Mouse (Mus musculus): ENCODE measurements around the gene Fam219a. TPM values are rescaled to one million over a fixed set of nuclear protein-coding genes. Genes with fewer than 3 reads are reported as not detected.

The Fam219a gene
- total RNA-seq, 1 experiment: 2.9 TPM

GRCm38 (mm10) chr4:41557092-41557491 lies 12.2 kb downstream of the Fam219a start:
- Histone ChIP-seq H3K9ac (ENCODE audit: insufficient read depth, low read depth, low read length, poor library complexity, severe bottlenecking) (no peak overlapping the region), H3K4me3 (ENCODE audit: insufficient read depth in 1 of 2, low read depth in 1 of 2, low read length in 2 of 2, poor library complexity in 1 of 2, severe bottlenecking in 1 of 2) (no peak overlapping the region), H3K36me3 (ENCODE audit: control insufficient read depth, insufficient read depth, low read length, poor library complexity, severe bottlenecking) (no peaks in the 10 kb centered on the region), H3K9me3 (ENCODE audit: control insufficient read depth, insufficient read depth, low read depth, low read length) (no peaks in the 10 kb centered on the region), H3K27ac (ENCODE audit: insufficient read depth, low read depth, low read length, poor library complexity, severe bottlenecking) (no peak overlapping the region), H3K4me1 (ENCODE audit: control insufficient read depth in 2 of 2, insufficient read depth in 2 of 2, low read length in 2 of 2, poor library complexity in 1 of 2) (no peaks in the 10 kb centered on the region)
- no peak for DNase-seq (ENCODE audit: low read depth, low spot score)
- in situ Hi-C loops (cut with MboI; ENCODE audit: low sequenced_read_pairs in 2 of 2, unreplicated experiment in 2 of 2): loop anchor here (10.0 to 25.0 kb wide), 2 partner anchors 148 to 155 kb away; partner anchors contain the start of genes Dctn3 (in 1 of the 2) and Rpp25l (in 1 of the 2)
- no peak for TF ChIP-seq ZC3H11A (IDR thresholded peaks at IDR 0.05; ENCODE audit: borderline replicate concordance, low read depth, low read length)
- no peak for TF ChIP-seq CHD2 (IDR thresholded peaks at IDR 0.05; ENCODE audit: low read depth, low read length)
- no peak for TF ChIP-seq MAFK (IDR thresholded peaks at IDR 0.05; ENCODE audit: insufficient read depth, low read depth, low read length)
- TF ChIP-seq HCFC1 (IDR thresholded peaks at IDR 0.05; ENCODE audit: borderline replicate concordance, insufficient read depth, low read length): no peak

GRCm38 (mm10) chr4:41556311-41556953 lies 12.9 kb downstream of the Fam219a start:
- Histone ChIP-seq H3K9me3 (ENCODE audit: control insufficient read depth, insufficient read depth, low read depth, low read length) (no peaks in the 10 kb centered on the region), H3K9ac (ENCODE audit: insufficient read depth, low read depth, low read length, poor library complexity, severe bottlenecking) (no peak overlapping the region), H3K4me1 (ENCODE audit: control insufficient read depth in 2 of 2, insufficient read depth in 2 of 2, low read length in 2 of 2, poor library complexity in 1 of 2) (no peaks in the 10 kb centered on the region), H3K27ac (ENCODE audit: insufficient read depth, low read depth, low read length, poor library complexity, severe bottlenecking) (no peak overlapping the region), H3K36me3 (ENCODE audit: control insufficient read depth, insufficient read depth, low read length, poor library complexity, severe bottlenecking) (no peaks in the 10 kb centered on the region), H3K4me3 (ENCODE audit: insufficient read depth in 1 of 2, low read depth in 1 of 2, low read length in 2 of 2, poor library complexity in 1 of 2, severe bottlenecking in 1 of 2) (no peak overlapping the region)
- TF ChIP-seq CHD2 (IDR thresholded peaks at IDR 0.05; ENCODE audit: low read depth, low read length) (no peak), MAFK (IDR thresholded peaks at IDR 0.05; ENCODE audit: insufficient read depth, low read depth, low read length) (no peak), ZNF384 (IDR thresholded peaks at IDR 0.05; ENCODE audit: low read depth, low read length) (no peak), HCFC1 (IDR thresholded peaks at IDR 0.05; ENCODE audit: borderline replicate concordance, insufficient read depth, low read length) (no peak), ZC3H11A (IDR thresholded peaks at IDR 0.05; ENCODE audit: borderline replicate concordance, low read depth, low read length) (no peak)
- no peak for DNase-seq (ENCODE audit: low read depth, low spot score)
- in situ Hi-C loops (cut with MboI; ENCODE audit: low sequenced_read_pairs in 2 of 2, unreplicated experiment in 2 of 2): loop anchor here (10.0 to 25.0 kb wide), 2 partner anchors 148 to 156 kb away; partner anchors contain the start of genes Dctn3 (in 1 of the 2) and Rpp25l (in 1 of the 2)

- DNase-seq (ENCODE audit: low read depth, low spot score): no peak
- no peak overlapping the region for H3K4me3 ChIP-seq (ENCODE audit: insufficient read depth in 1 of 2, low read depth in 1 of 2, low read length in 2 of 2, poor library complexity in 1 of 2, severe bottlenecking in 1 of 2)
Observed at GRCm38 (mm10) chr4:41554994-41555663, 14.2 kb downstream of the Fam219a start.

DNA sequence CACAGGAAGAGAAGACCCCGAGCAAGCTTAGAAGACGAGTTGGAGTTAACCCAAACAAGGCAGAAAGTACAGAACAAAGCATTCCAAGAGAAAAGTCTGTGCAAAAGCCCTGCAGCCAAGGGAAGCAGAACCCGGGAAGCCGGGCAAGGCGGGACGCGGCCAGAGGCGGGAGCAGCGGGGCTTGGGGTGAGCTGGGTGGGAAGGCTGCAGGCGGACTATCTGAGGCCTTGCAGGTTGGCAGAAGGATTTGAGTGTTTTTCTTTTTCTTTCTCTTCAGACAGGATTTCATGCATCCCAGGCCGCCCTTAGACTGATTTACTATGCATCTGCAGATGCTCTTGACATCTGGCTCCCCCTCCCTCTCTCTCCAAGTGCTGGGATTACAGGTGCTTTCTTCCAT lies 16.2 kb downstream of the Fam219a start:
- no peak overlapping the region for H3K9ac ChIP-seq (ENCODE audit: insufficient read depth, low read depth, low read length, poor library complexity, severe bottlenecking)
- H3K9me3 ChIP-seq (ENCODE audit: control insufficient read depth, insufficient read depth, low read depth, low read length): no peaks in the 10 kb centered on the region
- in situ Hi-C loops (cut with MboI; ENCODE audit: low sequenced_read_pairs in 2 of 2, unreplicated experiment in 2 of 2): loop anchor here (10.0 to 25.0 kb wide), 2 partner anchors 152 to 159 kb away; partner anchors contain the start of genes Dctn3 (in 1 of the 2) and Rpp25l (in 1 of the 2)
- H3K36me3 ChIP-seq (ENCODE audit: control insufficient read depth, insufficient read depth, low read length, poor library complexity, severe bottlenecking): no peaks in the 10 kb centered on the region
- no peaks in the 10 kb centered on the region for H3K4me1 ChIP-seq (ENCODE audit: control insufficient read depth in 2 of 2, insufficient read depth in 2 of 2, low read length in 2 of 2, poor library complexity in 1 of 2)
- no peak overlapping the region for H3K4me3 ChIP-seq (ENCODE audit: insufficient read depth in 1 of 2, low read depth in 1 of 2, low read length in 2 of 2, poor library complexity in 1 of 2, severe bottlenecking in 1 of 2)
- H3K27ac ChIP-seq (ENCODE audit: insufficient read depth, low read depth, low read length, poor library complexity, severe bottlenecking): no peak overlapping the region
- TF ChIP-seq CHD2 (IDR thresholded peaks at IDR 0.05; ENCODE audit: low read depth, low read length) (no peak), ZC3H11A (IDR thresholded peaks at IDR 0.05; ENCODE audit: borderline replicate concordance, low read depth, low read length) (no peak), HCFC1 (IDR thresholded peaks at IDR 0.05; ENCODE audit: borderline replicate concordance, insufficient read depth, low read length) (no peak), ZNF384 (IDR thresholded peaks at IDR 0.05; ENCODE audit: low read depth, low read length) (no peak), MAFK (IDR thresholded peaks at IDR 0.05; ENCODE audit: insufficient read depth, low read depth, low read length) (no peak)
- no peak for DNase-seq (ENCODE audit: low read depth, low spot score)

More at GRCm38 (mm10) chr4:41554994-41555663, 14.2 kb downstream of the Fam219a start:
- no peak overlapping the region for H3K9ac ChIP-seq (ENCODE audit: insufficient read depth, low read depth, low read length, poor library complexity, severe bottlenecking)
- TF ChIP-seq HCFC1 (IDR thresholded peaks at IDR 0.05; ENCODE audit: borderline replicate concordance, insufficient read depth, low read length) (no peak), CHD2 (IDR thresholded peaks at IDR 0.05; ENCODE audit: low read depth, low read length) (no peak), ZC3H11A (IDR thresholded peaks at IDR 0.05; ENCODE audit: borderline replicate concordance, low read depth, low read length) (no peak), ZNF384 (IDR thresholded peaks at IDR 0.05; ENCODE audit: low read depth, low read length) (no peak), MAFK (IDR thresholded peaks at IDR 0.05; ENCODE audit: insufficient read depth, low read depth, low read length) (no peak)
- no peaks in the 10 kb centered on the region for H3K9me3 ChIP-seq (ENCODE audit: control insufficient read depth, insufficient read depth, low read depth, low read length)
- H3K4me1 ChIP-seq (ENCODE audit: control insufficient read depth in 2 of 2, insufficient read depth in 2 of 2, low read length in 2 of 2, poor library complexity in 1 of 2): no peaks in the 10 kb centered on the region
- no peak overlapping the region for H3K27ac ChIP-seq (ENCODE audit: insufficient read depth, low read depth, low read length, poor library complexity, severe bottlenecking)
- H3K36me3 ChIP-seq (ENCODE audit: control insufficient read depth, insufficient read depth, low read length, poor library complexity, severe bottlenecking): no peaks in the 10 kb centered on the region
- in situ Hi-C loops (cut with MboI; ENCODE audit: low sequenced_read_pairs in 2 of 2, unreplicated experiment in 2 of 2): loop anchor here (10.0 to 25.0 kb wide), 2 partner anchors 150 to 157 kb away; partner anchors contain the start of genes Dctn3 (in 1 of the 2) and Rpp25l (in 1 of the 2)

All from ES-E14 (cell line).